Mouse (Mus musculus) T-cell, adult 2 months (primary cell): ENCODE results near the gene Gm11099.
A peak's percentile ranks its signal among the peaks of the same experiment; 100 is the strongest.

Experiments
- DNase-seq: peaks from one replicate; pipeline ENCODE4 v3.0.0; 2022; ENCODE audit warnings: low spot score

Gm11099 gene

DNA sequence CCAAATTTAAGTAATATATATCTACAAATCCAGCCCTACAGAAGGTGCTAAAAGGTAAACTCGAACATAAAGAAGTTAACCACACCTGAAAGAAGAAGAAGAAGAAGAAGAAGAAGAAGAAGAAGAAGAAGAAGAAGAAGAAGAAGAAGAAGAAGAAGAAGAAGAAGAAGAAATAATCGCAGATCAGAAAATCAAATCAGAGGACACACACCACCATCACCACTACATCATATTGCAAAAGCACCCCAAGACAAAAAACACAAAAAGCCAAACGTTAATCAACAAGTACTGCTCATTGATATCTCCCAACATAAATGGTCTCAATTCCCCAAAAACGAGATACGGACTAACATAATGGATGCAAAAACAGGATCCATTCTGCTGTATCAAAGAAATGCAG lies at the start of gene Gm11099:
Gene Gm11099, plus strand, starts transcription at position 301 of the 400 bp plus-strand sequence.
- DNase-seq = no peak

DNA sequence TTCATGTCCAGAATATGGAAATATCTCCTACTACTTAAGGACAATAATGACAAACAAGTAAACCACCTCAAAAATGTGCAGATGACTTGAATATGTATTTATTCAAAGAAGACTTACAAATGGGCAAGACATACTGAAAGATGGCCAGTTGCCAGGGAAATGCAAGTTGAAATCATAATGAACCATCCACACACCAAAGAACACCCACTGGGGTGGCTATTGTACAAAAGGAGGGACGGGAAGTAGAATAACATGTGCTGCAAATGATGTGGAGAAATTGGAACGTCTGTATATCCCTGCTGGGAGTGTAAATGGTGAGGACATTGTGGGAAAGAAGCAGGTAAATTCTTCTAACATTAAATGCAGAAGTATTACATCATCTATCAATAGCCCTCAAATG lies 46.3 kb upstream of the Gm11099 start:
- DNase-seq = no peak

DNA sequence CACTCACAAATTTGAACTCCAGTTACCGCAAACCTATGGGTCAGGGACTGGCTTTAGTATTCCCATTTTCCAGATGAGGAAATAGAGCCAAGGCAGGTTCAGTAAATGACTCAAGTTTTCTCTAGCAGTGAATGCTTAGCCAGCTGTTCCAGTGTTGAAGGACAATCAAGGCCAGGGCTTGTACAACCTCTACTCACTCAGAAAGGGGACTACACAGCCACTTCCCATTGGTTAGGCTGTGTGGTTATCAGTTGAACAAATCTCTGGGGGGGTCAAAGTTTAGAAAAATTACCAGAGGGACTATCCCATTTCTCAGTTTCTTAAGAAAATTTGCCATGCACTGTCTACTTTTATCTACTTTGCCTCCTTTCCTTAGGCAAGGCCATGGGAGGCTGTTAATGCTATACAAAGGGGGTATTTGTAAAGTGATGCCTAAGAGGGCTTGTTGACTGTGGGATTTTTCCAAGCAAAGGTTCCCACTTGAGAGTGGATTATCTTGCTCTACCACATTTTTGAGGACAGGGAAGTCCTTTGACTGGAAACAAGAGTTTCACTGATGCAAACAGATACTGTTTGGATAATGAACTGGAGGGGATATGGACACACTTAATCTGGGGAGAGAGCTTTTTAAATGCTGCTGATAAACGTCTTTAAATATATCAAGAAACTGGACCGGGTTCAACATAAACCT lies 30.2 kb upstream of the Gm11099 start:
- DNase-seq = no peak

DNA sequence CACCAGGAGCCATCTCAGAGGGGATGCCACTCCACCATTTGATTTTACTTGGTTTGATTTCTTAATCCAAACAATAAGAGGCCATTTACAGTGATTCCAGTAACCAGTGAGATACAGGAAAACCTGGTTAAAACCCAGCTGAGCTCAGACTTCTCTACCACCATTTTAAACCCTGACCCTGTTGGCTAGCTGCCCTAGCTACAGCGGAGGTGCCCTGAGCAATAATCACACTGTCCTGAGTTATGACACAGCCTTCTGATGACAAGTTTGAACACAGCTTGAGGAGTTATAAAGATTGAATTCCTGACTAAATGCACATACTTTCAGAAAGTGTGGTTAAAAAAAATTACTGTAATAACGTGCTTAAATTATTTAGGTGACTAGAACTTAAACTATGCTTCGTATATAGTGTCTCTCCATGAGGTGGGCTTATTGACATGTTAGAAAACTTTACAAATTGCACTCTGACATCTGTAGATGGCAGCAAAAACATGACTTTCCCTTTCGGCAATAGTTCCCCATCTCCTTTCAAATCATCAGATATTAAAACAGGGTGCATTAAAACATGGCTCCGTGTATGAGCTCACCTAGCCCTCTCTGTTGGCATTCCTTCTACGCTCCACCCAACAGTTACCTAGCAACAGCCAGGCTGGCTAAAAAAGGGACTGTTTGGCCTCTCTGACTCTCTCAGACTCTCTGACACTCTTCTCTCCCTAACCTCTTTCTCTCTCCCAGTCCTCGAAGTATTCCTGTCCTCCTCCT lies 29.1 kb upstream of the Gm11099 start:
- DNase-seq = no peak

DNA sequence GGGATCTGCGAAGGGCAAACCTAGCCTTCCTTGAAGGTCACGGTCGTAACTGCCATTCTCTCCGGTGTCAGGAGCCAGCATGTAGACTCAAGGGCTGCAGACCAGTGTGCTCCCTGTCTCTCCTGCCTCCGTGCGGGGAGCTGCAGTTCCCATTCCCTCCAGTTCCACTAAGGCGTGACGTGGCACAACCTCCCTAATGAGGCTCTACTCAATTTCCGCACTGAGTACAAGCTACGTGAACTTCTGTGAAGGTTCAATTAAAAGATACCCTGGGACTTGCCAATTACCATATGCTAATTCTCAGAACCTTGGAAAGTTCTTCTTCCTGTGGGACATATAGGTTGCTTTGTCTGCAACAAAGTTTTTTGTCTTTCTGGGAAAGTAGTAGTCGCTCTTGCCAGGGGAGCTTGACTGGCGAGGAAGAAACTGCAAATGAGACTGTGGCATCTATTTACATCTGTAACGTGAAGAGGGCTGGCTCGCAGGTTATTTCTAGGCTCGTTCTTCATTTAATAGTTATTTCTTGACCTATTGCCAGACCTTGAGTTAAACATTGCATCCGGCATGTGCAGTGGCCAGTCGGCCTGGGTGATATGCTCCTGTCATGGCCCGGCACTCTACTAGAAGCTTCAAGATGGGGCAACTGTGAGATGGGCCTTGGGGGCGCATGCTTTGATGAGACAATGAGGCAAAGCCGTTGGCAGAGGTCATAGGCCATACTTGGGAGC lies 26.8 kb upstream of the Gm11099 start:
- DNase-seq = no peak

DNA sequence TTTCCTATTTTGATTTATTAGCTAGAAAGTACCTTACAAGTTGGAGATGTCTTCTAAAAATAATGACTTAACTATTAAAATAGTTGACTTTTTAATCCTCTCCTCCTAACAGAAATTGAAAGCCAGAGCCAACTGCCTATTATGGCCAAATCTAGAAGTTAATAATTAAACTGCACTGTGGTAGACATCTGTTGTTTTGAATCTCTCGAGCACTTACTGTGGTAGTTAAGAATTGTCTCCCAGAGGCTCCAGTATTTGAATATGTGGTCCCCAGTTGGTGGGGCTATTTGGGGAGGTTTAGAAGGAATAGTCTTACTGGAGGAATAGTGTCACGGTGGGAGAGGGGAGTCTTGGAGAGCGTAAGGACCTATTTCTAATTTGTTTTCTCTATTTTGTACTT lies 18.2 kb upstream of the Gm11099 start:
- no peak for DNase-seq

DNA sequence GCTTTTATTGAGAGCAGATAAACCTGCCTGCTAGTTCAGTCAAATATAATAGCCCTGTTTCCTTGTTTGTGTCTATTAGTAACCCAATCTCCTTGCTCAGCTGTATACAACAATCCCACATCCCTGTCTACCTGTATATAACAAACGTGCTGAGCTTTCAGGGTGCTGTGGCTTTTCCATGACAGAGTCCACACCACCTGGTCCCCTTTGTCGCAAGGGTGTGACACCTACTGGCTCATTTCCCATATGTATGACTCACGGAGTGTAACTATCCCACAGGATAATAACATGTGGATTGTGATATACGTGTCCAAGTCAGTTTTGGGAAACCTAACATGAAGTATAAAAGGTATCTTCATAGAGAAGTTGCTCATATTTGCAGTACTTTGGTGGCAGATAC lies 16.8 kb upstream of the Gm11099 start:
- no peak for DNase-seq

DNA sequence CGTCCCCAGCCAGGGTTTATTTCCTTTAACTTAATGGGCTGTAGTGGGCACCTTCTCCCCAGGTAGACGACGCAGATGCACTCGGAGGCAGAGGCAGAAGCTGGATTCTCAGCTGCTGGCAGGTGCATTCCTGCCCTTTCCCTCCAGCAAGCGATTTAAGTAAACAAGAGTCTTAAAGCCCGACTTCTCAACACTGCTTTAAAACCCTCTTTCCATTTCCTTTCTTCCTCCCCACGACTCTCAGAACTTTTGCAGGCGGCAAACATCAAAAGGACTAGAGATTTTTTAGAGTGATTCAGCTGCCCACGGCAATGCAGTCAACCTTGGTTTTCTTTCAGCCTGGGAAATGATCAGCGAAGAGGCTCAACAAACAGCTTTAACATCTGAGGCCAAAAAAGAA lies 14.7 kb upstream of the Gm11099 start:
- peak; percentile 64 for DNase-seq

DNA sequence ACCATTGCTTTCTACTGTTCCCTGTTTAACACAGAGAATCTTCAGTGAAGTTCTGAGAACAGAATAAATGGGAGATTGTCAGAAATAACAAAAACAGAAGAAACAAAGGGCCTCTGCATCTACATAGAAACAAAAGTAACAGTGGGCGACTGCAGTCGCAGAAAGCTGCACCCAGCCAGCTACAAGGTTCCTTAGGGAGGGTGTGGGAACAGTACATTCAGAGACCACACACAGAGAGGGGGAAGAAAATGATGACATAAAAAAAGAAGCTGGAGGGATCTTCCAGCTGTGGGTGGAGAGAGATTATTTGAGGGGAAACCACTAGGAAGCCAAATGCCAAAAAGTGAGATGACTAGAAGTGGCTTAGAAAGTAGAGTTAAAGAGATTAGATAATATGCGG lies 20.6 kb downstream of the Gm11099 start:
- DNase-seq = no peak

DNA sequence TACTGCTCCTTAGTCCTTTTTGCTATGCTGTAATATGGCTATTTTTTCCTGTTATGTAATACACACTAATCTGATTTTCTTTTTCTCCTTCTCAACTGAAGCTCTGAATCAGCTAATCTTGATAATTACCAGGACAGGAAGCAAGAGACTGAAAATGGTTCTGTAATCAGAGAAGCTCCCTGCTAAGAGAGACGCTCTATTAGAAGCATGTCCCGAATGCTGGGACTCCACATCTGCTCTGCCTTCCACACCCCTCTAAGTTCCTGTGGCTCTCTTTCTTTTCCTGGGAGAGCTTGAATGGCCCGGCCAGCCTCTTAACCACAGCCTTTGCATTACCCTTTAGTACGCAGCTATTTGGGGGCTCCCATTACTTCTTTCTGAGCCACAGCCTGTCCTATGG lies 45.8 kb downstream of the Gm11099 start:
- DNase-seq = no peak

DNA sequence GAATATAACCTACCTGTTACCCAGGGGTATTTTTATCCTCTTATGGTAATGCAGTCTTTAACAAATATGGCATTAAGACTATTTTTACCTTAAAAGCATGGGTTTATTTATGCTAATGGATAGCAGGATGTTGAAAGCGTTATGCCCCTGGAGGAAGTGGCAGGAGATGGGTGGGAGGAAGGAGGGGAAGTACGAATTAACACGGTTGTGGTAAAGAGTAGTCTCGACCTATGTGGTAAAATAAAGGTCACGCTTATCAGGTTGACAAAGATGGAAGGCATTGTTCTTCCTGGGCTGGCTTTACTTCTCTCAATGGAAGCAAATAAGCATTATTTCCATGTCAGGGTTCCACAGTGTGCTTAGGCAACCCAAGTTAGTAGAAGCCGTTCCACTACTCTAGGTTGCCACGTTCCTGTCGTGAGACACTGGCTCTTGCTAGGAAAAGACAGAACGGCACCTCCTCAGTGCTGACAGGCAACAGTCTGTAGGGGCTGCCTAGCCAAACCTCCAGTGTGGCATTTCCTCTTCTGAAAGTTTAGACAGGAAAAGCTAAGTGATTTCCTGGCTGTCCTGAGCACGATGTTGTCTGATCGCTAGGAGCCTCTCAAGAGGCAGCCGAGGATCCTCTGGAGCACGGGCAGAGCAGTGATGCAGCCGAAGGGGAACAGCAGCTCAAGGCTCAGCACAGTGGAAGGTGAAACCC lies 47.7 kb downstream of the Gm11099 start:
- peak; percentile 58 for DNase-seq

DNA sequence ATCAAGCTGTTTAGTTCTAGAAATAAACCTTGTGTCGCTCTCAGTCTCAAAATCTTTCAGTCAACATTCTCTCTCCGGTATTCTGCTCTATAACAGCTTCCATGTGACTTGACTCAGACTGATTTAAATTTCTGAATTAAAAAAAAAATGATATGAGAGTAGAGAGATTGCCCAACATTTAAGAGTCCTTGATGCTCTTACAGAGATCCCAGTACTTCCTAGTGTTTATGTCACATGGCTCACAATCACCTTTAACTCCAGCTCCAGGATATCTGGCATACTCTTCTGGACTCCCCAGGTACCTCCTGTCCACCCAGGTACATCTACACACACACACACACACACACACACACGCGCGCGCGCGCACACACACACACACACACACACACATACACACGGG lies 53.1 kb downstream of the Gm11099 start:
- no peak for DNase-seq

DNA sequence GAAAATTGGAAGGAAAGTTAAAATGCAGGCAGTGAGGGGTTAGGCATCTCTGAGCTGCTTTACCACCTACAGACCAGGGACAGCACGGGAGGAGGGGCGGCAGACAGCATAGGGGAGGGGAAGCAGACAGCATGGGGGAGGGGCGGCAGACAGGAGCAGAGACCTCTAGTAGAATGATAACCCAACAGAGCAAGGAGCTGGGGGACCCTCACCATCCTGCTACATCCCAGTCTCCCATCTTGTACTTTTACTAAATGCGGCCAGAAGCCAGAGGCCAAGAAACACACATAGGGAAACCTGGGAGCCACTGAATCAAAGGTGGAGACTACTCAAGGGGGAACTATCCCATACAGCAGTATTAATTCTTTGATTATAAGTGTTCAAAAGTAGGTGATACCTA lies 59.1 kb downstream of the Gm11099 start:
- DNase-seq = no peak

DNA sequence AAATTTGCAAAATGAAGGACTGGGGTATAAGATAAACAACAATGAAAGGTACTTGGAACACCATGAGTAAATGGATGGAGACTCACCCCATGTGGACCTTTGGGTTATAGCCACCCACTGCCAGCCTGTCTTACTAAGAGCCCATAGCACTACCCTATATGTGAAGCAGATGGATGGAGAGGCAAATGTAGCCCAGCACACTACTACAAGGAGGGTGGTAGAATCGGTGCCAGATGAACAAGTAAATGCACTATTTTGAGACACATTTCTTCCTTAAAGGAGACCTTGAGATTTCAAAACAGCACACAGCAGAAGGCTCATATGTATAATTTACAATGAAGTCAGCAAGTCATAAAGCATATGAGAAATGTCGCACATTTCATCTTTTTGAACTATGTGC lies 66.3 kb downstream of the Gm11099 start:
- no peak for DNase-seq

DNA sequence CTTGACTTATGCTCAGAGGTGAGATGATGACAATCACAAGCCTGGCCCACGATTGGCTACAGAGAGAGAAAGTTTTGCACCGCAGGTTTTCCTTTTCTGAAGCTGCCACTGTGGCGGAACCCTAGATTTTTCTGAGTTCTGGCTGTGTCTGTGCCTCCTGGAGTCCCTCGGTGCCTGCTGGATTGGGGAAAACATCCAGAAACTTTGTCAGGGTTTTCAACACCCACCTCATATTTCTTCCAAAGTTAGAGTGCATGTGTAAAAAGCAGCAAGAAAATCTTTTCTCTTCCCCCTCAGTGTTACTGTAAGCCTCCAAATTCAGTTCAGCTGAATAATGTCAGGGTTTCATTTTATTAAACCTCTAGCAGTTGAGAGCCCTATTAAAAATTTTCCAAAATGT lies 82.1 kb downstream of the Gm11099 start:
- DNase-seq = no peak

DNA sequence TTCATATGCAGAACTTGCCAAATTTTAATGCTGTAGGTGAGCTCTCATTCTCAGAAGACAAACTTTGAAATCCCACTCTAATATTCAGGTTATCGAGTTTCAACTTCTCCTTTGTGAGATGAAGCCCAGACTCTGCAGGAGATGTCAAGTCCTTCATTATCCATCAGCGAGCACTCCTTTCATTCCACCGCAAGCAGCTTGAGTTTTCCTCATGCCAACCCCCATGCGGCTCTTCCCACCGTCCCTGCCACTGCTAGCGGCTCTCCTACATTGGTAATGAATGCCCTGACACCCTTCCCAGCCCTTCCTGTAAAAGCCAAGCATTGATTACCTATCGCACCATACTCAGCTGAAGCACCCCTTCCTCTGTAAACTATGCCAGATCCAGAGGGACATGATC lies 89.6 kb downstream of the Gm11099 start:
- no peak for DNase-seq

DNA sequence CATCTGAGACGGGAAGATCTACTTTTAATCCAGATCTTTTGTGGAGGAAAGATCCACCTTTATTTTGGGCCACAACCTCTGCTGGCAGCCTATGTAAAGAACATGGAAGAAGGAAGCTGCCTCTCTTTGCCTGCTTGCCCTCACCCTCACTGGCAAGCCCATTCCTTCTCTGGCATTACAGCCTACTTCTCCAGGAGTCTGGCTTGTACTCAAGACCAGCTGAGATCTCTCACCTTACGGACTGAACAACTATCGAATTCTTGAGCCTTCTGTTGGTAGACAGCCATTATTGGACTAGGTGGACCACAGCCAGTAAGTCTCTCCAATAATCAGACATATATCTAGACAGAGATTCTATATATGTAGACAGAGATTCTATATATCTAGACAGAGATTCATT lies 92.9 kb downstream of the Gm11099 start:
- DNase-seq = no peak

DNA sequence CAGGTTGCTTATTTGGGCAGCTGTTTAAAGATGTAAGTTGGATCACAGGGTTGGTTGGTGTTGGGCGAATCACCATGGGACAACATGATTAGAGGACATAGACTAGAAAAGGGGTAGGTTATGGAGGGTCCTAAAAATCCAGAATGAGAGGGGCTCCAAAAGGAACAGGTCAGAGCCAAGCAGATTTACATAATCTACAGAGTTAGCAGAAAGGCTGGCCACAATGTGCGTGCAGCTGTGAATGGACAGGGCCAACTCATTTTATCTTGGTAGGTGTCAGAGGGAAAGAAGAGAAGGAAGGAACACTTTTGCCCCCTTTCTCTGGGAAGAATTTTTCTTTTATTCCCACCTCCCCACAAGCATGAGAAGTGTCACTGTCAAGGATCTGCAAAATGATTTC lies 97.1 kb downstream of the Gm11099 start:
- DNase-seq = no peak

DNA sequence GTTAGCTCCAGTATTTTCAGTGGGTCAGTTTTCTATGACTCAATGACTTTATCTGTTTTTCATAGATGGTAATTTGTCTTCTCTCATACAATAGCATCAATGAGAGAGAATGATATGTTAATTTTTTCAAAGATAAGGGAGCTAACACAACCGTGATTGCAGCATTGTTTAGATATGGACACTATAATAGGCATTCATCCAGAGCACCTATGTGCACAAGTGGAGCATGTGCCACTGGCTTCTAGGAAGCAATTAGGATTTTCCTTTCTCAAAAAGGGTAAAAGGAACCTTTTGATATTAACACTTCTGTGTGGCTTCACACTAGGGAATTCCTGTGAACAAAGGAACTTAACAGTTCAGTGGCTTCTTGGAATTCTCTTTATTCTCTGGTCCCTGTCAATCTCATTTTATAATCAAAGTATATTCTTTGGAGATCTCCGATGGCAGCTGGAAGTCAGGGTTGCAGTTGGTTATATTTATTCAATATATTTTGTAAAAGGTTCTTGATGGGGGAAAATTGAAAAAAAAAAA lies 97.6 kb downstream of the Gm11099 start:
- DNase-seq = no peak
